Mouse (Mus musculus) forebrain, embryonic 15.5 days (tissue): Measurements from ENCODE around the gene Trim37. TPM values are rescaled to one million over a fixed set of nuclear protein-coding genes. Genes with fewer than 3 reads are reported as not detected.

Experiments
- ATAC-seq: fragments of 200-750 bp; cut with Nextera tagmentation; replicated peaks from 2 replicates; pipeline ENCODE4 v1.8.0; 2017; ENCODE audit warnings: mild to moderate bottlenecking, moderate TSS enrichment, moderate library complexity
- H3K27ac ChIP-seq: fragments of 300-500 bp; sonication (generic); replicated peaks from 2 replicates; pipeline ENCODE4 v1.5.1; 2015; ENCODE audit warnings: mild to moderate bottlenecking, inconsistent platforms
- H3K27me3 ChIP-seq: fragments of 300-500 bp; sonication (generic); 2 replicates; pipeline ENCODE4 v1.6.1; 2015; ENCODE audit warnings: inconsistent platforms
- H3K36me3 ChIP-seq: fragments of 300-500 bp; sonication (generic); 2 replicates; pipeline ENCODE4 v1.6.1; 2015; ENCODE audit warnings: mild to moderate bottlenecking, inconsistent platforms
- H3K4me1 ChIP-seq: fragments of 300-500 bp; sonication (generic); 2 replicates; pipeline ENCODE4 v1.6.1; 2015; ENCODE audit warnings: inconsistent platforms
- H3K4me2 ChIP-seq: fragments of 300-500 bp; sonication (generic); replicated peaks from 2 replicates; pipeline ENCODE4 v1.6.1; 2015; ENCODE audit warnings: mild to moderate bottlenecking, inconsistent platforms
- H3K4me3 ChIP-seq: fragments of 300-500 bp; sonication (generic); 2 replicates; pipeline ENCODE4 v1.5.1; 2015; ENCODE audit warnings: mild to moderate bottlenecking, inconsistent platforms
- H3K9ac ChIP-seq: fragments of 300-500 bp; sonication (generic); replicated peaks from 2 replicates; pipeline ENCODE4 v1.6.1; 2015; ENCODE audit warnings: mild to moderate bottlenecking, inconsistent platforms
- H3K9me3 ChIP-seq: fragments of 300-500 bp; sonication (generic); 2 replicates; pipeline ENCODE4 v1.6.1; 2016; ENCODE audit warnings: inconsistent platforms
- WGBS: fragments of 180-500 bp; shearing (Covaris S2); methylation state at CpG from one replicate; pipeline ENCODE4 v1.1.7; 2015; ENCODE audit warnings: mixed read lengths; 5-methylcytosine and 5-hydroxymethylcytosine counted together
- polyA plus RNA-seq: library from polyadenylated mRNA; unstranded; fragments of >200 nt; fragmentation: Nextera tagmentation; extraction: Ambion mirVana; gene quantifications from 2 replicates; pipeline ENCODE4 v1.2.1, GENCODE M21; 2015

Trim37 gene
- polyA plus RNA-seq, 1 experiment from 2014 or later = 90.3 TPM

- Histone ChIP-seq H3K27ac (peak overlapping the region; percentile 91), H3K36me3 (peaks cover 34% of the 10 kb centered on the region), H3K9ac (peak overlapping the region; percentile 49; the same call in 1 of the 2 replicates), H3K4me2 (peak overlapping the region; percentile 53), H3K9me3 (no peaks in the 10 kb centered on the region), H3K4me1 (peaks cover 26% of the 10 kb centered on the region), H3K27me3 (no peaks in the 10 kb centered on the region), H3K4me3 (peak overlapping the region; percentile 64; the same call in 1 of the 2 replicates)
- no peak for ATAC-seq
- WGBS = 36% methylated on average over 4 of the region's 4 CpGs
These were observed 1.3 kb upstream of the Trim37 start for GRCm38 (mm10) chr11:87125562-87125961.

DNA sequence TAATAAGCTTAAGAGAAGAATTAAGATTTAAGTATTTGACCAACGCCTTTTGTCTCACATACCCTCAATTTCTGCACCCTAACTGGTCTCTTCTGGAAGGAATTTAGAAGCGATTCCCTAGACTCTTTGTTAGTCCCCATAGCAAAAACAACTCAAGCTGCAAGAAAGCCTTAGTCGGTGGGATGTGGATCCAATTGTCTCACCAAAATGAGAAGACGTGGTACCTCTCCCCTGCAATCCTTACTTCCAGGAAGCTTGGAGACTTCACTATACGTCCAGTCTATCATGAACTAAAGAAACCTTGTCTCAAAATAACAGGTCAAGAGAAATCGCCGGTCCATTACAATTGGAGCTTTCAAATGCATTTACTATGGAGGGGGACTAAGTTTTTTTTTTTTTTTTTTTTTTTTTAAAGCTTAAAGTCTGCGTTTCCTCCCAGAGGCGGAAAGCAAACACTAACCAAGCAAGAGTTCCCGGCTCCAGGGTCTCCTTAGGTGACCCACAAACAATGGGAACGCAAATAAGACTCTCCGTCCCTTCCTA is 525 bp upstream of the Trim37 start:
- 1% methylated on average over 12 of the region's 12 CpGs for WGBS
- H3K4me1 ChIP-seq = peaks cover 26% of the 10 kb centered on the region
- peaks cover 26% of the 10 kb centered on the region for H3K36me3 ChIP-seq
- no peak for ATAC-seq
- peak overlapping the region; percentile 91 for H3K27ac ChIP-seq
- peak overlapping the region; percentile 64 for H3K4me3 ChIP-seq
- H3K9ac ChIP-seq = peak overlapping the region; percentile 49
- peak overlapping the region; percentile 53 for H3K4me2 ChIP-seq
- no peaks in the 10 kb centered on the region for H3K27me3 ChIP-seq
- no peaks in the 10 kb centered on the region for H3K9me3 ChIP-seq

GRCm38 (mm10) chr11:87136233-87136632 is 9.4 kb downstream of the Trim37 start:
- ATAC-seq = no peak
- Histone ChIP-seq H3K36me3 (peaks cover 20% of the 10 kb centered on the region; the same call in 1 of the 2 replicates), H3K9me3 (no peaks in the 10 kb centered on the region), H3K4me2 (no peak overlapping the region), H3K27me3 (no peaks in the 10 kb centered on the region), H3K9ac (no peak overlapping the region), H3K27ac (no peak overlapping the region), H3K4me3 (no peak overlapping the region), H3K4me1 (no peaks in the 10 kb centered on the region)
- 90% methylated on average over 4 of the region's 4 CpGs for WGBS

DNA sequence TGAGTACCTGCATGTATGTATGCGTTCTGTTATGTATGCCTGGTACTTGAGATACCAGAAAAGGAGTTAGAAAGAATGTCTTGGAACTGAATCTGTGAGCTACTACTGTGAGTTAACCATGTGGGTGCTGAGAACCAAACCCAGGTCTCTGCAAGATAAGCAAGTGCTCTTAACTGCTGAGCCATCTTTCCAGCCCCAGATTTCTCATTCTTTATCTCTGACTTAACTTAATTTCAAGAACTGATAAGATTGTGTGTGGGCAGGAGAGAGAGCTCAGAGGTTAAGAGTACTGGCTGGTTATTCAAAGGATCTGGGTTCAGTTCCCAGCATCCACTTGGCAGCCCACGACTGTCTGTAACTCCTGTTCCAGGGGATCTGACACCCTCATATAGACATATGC is 31.1 kb downstream of the Trim37 start:
- H3K9me3 ChIP-seq = no peaks in the 10 kb centered on the region
- no peak overlapping the region for H3K9ac ChIP-seq
- no peak overlapping the region for H3K4me3 ChIP-seq
- H3K4me2 ChIP-seq = no peak overlapping the region
- 96% methylated on average over 2 of the region's 2 CpGs for WGBS
- no peaks in the 10 kb centered on the region for H3K4me1 ChIP-seq
- no peak for ATAC-seq
- H3K36me3 ChIP-seq = peaks cover 39% of the 10 kb centered on the region
- no peaks in the 10 kb centered on the region for H3K27me3 ChIP-seq
- H3K27ac ChIP-seq = no peak overlapping the region

DNA sequence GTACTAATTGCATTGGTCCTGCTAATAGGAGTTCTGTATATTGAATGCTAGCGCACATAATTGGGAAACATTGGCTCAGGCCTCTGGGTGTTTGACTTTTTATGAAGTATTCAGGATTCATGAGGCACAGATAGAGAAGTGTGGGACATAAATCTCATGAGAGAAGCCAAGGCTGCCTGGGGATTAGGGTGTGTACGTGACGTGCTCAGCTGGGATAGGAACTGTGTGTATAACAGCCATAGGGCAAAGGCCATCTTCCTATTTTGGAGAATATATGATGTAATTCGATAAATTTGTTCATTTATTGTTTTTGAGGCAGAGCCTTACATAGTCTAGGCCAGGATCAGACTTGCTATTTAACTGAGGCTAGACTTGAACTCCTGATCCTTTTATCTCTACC is 35.8 kb downstream of the Trim37 start:
- no peak overlapping the region for H3K27ac ChIP-seq
- H3K4me3 ChIP-seq = no peak overlapping the region
- ATAC-seq = no peak
- no peaks in the 10 kb centered on the region for H3K27me3 ChIP-seq
- WGBS = 85% methylated on average over 4 of the region's 4 CpGs
- no peaks in the 10 kb centered on the region for H3K9me3 ChIP-seq
- peaks cover 57% of the 10 kb centered on the region for H3K36me3 ChIP-seq
- H3K9ac ChIP-seq = no peak overlapping the region
- H3K4me2 ChIP-seq = no peak overlapping the region
- H3K4me1 ChIP-seq = no peaks in the 10 kb centered on the region

GRCm38 (mm10) chr11:87163751-87164150 is 36.9 kb downstream of the Trim37 start:
- H3K9ac ChIP-seq = no peak overlapping the region
- H3K4me1 ChIP-seq = no peaks in the 10 kb centered on the region
- no peaks in the 10 kb centered on the region for H3K27me3 ChIP-seq
- no peak overlapping the region for H3K4me3 ChIP-seq
- H3K36me3 ChIP-seq = peaks cover 67% of the 10 kb centered on the region
- no peak for ATAC-seq
- no peak overlapping the region for H3K4me2 ChIP-seq
- no peaks in the 10 kb centered on the region for H3K9me3 ChIP-seq
- H3K27ac ChIP-seq = no peak overlapping the region

GRCm38 (mm10) chr11:87173625-87174024 is 46.7 kb downstream of the Trim37 start:
- Histone ChIP-seq H3K27ac (no peak overlapping the region), H3K9ac (no peak overlapping the region), H3K4me3 (no peak overlapping the region), H3K27me3 (no peaks in the 10 kb centered on the region), H3K4me2 (no peak overlapping the region), H3K4me1 (no peaks in the 10 kb centered on the region), H3K9me3 (no peaks in the 10 kb centered on the region), H3K36me3 (peaks cover 32% of the 10 kb centered on the region)
- WGBS = 89% methylated on average over 5 of the region's 5 CpGs
- ATAC-seq = no peak

- no peaks in the 10 kb centered on the region for H3K9me3 ChIP-seq
- H3K4me3 ChIP-seq = no peak overlapping the region
- WGBS = 98% methylated on average over 4 of the region's 4 CpGs
- peaks cover 30% of the 10 kb centered on the region for H3K36me3 ChIP-seq
- H3K27ac ChIP-seq = no peak overlapping the region
- H3K27me3 ChIP-seq = no peaks in the 10 kb centered on the region
- no peak for ATAC-seq
- H3K4me2 ChIP-seq = no peak overlapping the region
- no peaks in the 10 kb centered on the region for H3K4me1 ChIP-seq
- H3K9ac ChIP-seq = no peak overlapping the region
These were observed 48.2 kb downstream of the Trim37 start for GRCm38 (mm10) chr11:87175031-87175430.

DNA sequence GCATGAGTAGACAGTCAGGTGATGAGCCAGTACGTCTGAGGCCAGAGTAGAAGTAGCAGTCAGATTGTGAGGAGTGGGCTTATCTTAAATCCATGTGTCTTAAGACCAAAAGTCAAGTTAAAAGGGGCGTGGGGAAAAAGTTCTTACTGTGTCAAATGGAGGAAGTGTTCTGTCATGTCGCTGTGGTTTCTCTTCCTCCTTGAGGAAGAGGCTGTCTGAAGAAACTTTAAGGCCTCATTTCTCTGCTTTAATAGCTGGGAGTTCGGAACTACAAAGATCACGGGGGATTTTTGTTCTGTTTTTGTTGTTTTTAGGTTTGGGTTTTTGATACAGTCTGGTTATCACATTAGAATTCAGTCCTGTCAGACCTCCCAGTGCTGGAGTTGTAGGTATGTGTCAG is 85.4 kb downstream of the Trim37 start:
- Histone ChIP-seq H3K27me3 (no peaks in the 10 kb centered on the region), H3K4me1 (no peaks in the 10 kb centered on the region), H3K9me3 (no peaks in the 10 kb centered on the region), H3K27ac (no peak overlapping the region), H3K9ac (no peak overlapping the region), H3K4me2 (no peak overlapping the region), H3K4me3 (no peak overlapping the region), H3K36me3 (peaks cover 32% of the 10 kb centered on the region)
- WGBS = 83% methylated on average over 5 of the region's 5 CpGs
- no peak for ATAC-seq

GRCm38 (mm10) chr11:87222686-87223085 is 95.8 kb downstream of the Trim37 start:
- no peak for ATAC-seq
- no peak overlapping the region for H3K27ac ChIP-seq
- WGBS = 87% methylated on average over 3 of the region's 3 CpGs
- no peaks in the 10 kb centered on the region for H3K9me3 ChIP-seq
- H3K27me3 ChIP-seq = no peaks in the 10 kb centered on the region
- H3K9ac ChIP-seq = no peak overlapping the region
- H3K36me3 ChIP-seq = peaks cover 46% of the 10 kb centered on the region
- no peak overlapping the region for H3K4me2 ChIP-seq
- H3K4me3 ChIP-seq = no peak overlapping the region
- H3K4me1 ChIP-seq = no peaks in the 10 kb centered on the region

DNA sequence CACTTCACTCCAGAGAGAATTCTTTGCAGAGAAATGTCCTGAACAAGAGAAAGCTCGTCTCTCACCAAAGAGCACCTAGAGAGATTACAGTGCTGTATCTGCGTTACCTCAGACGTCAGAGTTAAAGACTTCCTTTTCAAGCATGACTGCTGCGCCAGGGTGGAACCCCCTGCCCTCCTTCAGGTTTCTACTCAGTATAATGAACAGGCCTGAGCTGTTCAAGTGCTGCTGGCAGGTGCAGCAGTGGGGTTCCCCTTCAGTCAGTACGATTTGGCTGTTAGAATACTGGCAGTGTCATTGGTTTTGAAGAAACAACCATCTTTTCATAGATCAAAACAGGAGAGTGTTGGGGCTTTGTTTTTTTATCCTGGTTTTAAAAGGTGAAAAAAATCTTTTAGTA is 100.2 kb downstream of the Trim37 start:
- Histone ChIP-seq H3K36me3 (peaks cover 39% of the 10 kb centered on the region), H3K4me2 (no peak overlapping the region), H3K27me3 (no peaks in the 10 kb centered on the region), H3K9ac (no peak overlapping the region), H3K27ac (no peak overlapping the region), H3K9me3 (no peaks in the 10 kb centered on the region), H3K4me3 (no peak overlapping the region), H3K4me1 (no peaks in the 10 kb centered on the region)
- ATAC-seq = no peak
- 74% methylated on average over 5 of the region's 5 CpGs for WGBS

DNA sequence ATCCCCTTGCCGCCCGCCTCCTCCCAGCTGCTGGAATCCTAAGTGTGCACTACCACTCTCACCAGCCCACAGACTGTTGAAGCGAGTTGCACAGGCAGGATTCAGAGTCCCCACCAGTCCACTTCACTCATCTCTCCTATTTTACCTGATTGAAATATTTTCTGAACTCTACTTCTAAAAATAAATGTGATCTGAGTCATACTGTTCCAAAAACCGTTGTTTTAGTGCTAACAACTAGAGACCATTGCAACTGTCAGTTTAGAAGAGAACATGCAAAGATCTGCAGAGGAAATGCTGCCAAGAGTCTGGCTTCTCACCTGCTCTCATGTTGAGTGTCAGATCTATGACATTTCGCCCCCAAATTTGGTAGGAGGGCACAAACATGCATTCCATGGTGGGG is 106.5 kb downstream of the Trim37 start:
- WGBS = 90% methylated on average over 5 of the region's 5 CpGs
- H3K27me3 ChIP-seq = no peaks in the 10 kb centered on the region
- H3K9me3 ChIP-seq = no peaks in the 10 kb centered on the region
- H3K27ac ChIP-seq = no peak overlapping the region
- no peaks in the 10 kb centered on the region for H3K4me1 ChIP-seq
- H3K9ac ChIP-seq = no peak overlapping the region
- H3K4me3 ChIP-seq = no peak overlapping the region
- no peak for ATAC-seq
- H3K4me2 ChIP-seq = no peak overlapping the region
- H3K36me3 ChIP-seq = peaks cover 28% of the 10 kb centered on the region

- H3K4me1 ChIP-seq = no peaks in the 10 kb centered on the region
- no peak overlapping the region for H3K4me2 ChIP-seq
- H3K36me3 ChIP-seq = peaks cover 30% of the 10 kb centered on the region
- no peak overlapping the region for H3K27ac ChIP-seq
- H3K9ac ChIP-seq = no peak overlapping the region
- H3K4me3 ChIP-seq = no peak overlapping the region
- no peak for ATAC-seq
- no peaks in the 10 kb centered on the region for H3K27me3 ChIP-seq
- 92% methylated on average over 12 of the region's 12 CpGs for WGBS
- H3K9me3 ChIP-seq = no peaks in the 10 kb centered on the region
These were observed 108.0 kb downstream of the Trim37 start for GRCm38 (mm10) chr11:87234743-87235485.
